Mouse (Mus musculus): ENCODE measurements around the gene Gm813.

GRCm38 (mm10) chr16:58629736-58630135 is 13.0 kb upstream of the Gm813 start:
- TF ChIP-seq CTCF (IDR thresholded peaks at IDR 0.05; ENCODE audit: low read depth, low read length): no peak
- no peak for TF ChIP-seq POLR2A (IDR thresholded peaks at IDR 0.05; ENCODE audit: borderline replicate concordance, low read depth, low read length)

All from bone marrow macrophage, adult 2 months (primary cell).